Mouse (Mus musculus) liver, adult 2 months (tissue): ENCODE measurements around the gene Perm1. TPM values are rescaled to one million over a fixed set of nuclear protein-coding genes. Genes with fewer than 3 reads are reported as not detected.

Experiments
- DNase-seq: peaks from one replicate; pipeline ENCODE4 v3.0.0-alpha.2; 2011; ENCODE audit warnings: low read depth, low spot score; ENCODE audit errors: extremely low read depth
- H3K27ac ChIP-seq: fragments of 200-500 bp; replicated peaks from 2 replicates; pipeline ENCODE4 v1.5.1; 2012; ENCODE audit warnings: low read depth, mild to moderate bottlenecking, control low read depth, inconsistent platforms, low read length; ENCODE audit not compliant: insufficient read depth
- H3K27me3 ChIP-seq: fragments of 200-500 bp; 2 replicates; pipeline ENCODE4 v1.6.1; 2012; ENCODE audit warnings: mild to moderate bottlenecking, moderate library complexity, low read length, inconsistent platforms; ENCODE audit not compliant: control insufficient read depth, insufficient read depth
- H3K36me3 ChIP-seq: fragments of 200-500 bp; 2 replicates; pipeline ENCODE4 v1.6.1; 2012; ENCODE audit warnings: low read length, inconsistent platforms; ENCODE audit not compliant: control insufficient read depth, insufficient read depth
- H3K4me1 ChIP-seq: fragments of 200-500 bp; 2 replicates; pipeline ENCODE4 v1.6.1; 2011; ENCODE audit warnings: low read length; ENCODE audit not compliant: control insufficient read depth, insufficient read depth
- H3K4me3 ChIP-seq: fragments of 200-500 bp; 2 replicates; pipeline ENCODE4 v1.5.1; 2011; ENCODE audit warnings: low read depth, mild to moderate bottlenecking, control low read depth, low read length, moderate library complexity; ENCODE audit not compliant: insufficient read depth
- H3K79me2 ChIP-seq: fragments of 200-500 bp; 2 replicates; pipeline ENCODE4 v1.6.1; 2012; ENCODE audit warnings: inconsistent platforms, mild to moderate bottlenecking, low read length, moderate library complexity; ENCODE audit not compliant: control insufficient read depth, insufficient read depth
- H3K9ac ChIP-seq: fragments of 200-500 bp; 2 replicates; pipeline ENCODE4 v1.6.1; 2012; ENCODE audit warnings: low read depth, mild to moderate bottlenecking, control low read depth, inconsistent platforms, low read length
- CTCF ChIP-seq: fragments of 200-500 bp; IDR thresholded peaks from 2 replicates; pipeline ENCODE4 v1.5.1; 2011; ENCODE audit warnings: low read depth, low read length, control low read depth
- POLR2A ChIP-seq: fragments of 200-500 bp; IDR thresholded peaks from 2 replicates; pipeline ENCODE4 v1.6.1; 2011; ENCODE audit warnings: low read length, control low read depth; ENCODE audit not compliant: insufficient read depth; ENCODE audit errors: extremely low read depth
- WGBS: fragments of 180-500 bp; shearing (Covaris S2); methylation state at CpG from one replicate; pipeline ENCODE4 v1.1.7; 2018; 5-methylcytosine and 5-hydroxymethylcytosine counted together
- polyA plus RNA-seq: library from polyadenylated mRNA; depleted of rRNA; stranded (reverse); fragments of >200 nt; gene quantifications from 2 replicates; pipeline ENCODE4 v1.2.3, GENCODE M21; 2012
- total RNA-seq: library from RNA; depleted of rRNA; stranded (reverse); fragments of >200 nt; gene quantifications from 2 replicates; pipeline ENCODE4 v1.2.3, GENCODE M21; 2014

Gene Perm1
- total and polyA plus RNA-seq, 2 experiments: 0.04 to 0.09 TPM

DNA sequence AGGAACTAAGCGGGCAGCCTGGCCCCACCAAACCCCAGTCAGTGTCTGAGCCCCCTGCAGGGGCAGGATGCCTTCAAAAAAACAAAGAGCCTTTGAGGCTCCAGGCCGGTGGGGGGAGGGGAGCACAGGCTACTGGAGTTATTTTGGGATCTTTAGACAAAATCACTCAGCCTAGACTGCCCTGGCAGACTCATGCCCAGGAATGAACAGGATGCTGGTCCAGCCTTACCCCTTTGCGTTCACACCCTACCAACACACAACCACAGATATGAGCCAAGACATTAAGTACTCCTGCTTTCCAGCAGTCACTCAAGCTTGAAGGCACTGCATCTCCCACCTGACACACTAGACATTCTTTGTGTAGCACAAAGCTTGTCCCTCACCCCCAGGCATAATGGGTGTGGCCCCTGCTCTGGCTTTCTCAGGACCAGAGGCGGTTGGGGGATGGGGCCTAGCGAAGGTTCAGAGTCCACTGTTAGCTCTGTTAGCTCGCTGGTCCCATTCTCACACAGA lies 26.8 kb upstream of the Perm1 start:
- no peak for DNase-seq
- H3K9ac ChIP-seq: no peak overlapping the region
- WGBS: 50% methylated on average over 6 of the region's 6 CpGs
- H3K36me3 ChIP-seq: no peaks in the 10 kb centered on the region
- no peak for TF ChIP-seq POLR2A
- TF ChIP-seq CTCF: no peak
- no peak overlapping the region for H3K4me3 ChIP-seq
- no peaks in the 10 kb centered on the region; the same call in 1 of the 2 replicates for H3K79me2 ChIP-seq
- no peak overlapping the region for H3K27ac ChIP-seq
- no peaks in the 10 kb centered on the region for H3K27me3 ChIP-seq
- no peaks in the 10 kb centered on the region for H3K4me1 ChIP-seq

GRCm38 (mm10) chr4:156192421-156193199 lies 23.1 kb upstream of the Perm1 start:
- TF ChIP-seq POLR2A: no peak
- TF ChIP-seq CTCF: no peak
- 75% methylated on average over 8 of the region's 8 CpGs for WGBS
- DNase-seq: no peak
- Histone ChIP-seq H3K27ac (no peak overlapping the region), H3K4me3 (no peak overlapping the region), H3K79me2 (0 out of 2 replicates have a peak, but pooled peaks cover 6% of the 10 kb centered on the region), H3K36me3 (no peaks in the 10 kb centered on the region), H3K27me3 (no peaks in the 10 kb centered on the region), H3K9ac (no peak overlapping the region), H3K4me1 (peaks cover 5% of the 10 kb centered on the region; the same call in 1 of the 2 replicates)

- Histone ChIP-seq H3K27me3 (no peaks in the 10 kb centered on the region), H3K4me3 (no peak overlapping the region), H3K4me1 (peaks cover 7% of the 10 kb centered on the region; the same call in 1 of the 2 replicates), H3K9ac (no peak overlapping the region), H3K27ac (no peak overlapping the region), H3K36me3 (no peaks in the 10 kb centered on the region), H3K79me2 (0 out of 2 replicates have a peak, but pooled peaks cover 6% of the 10 kb centered on the region)
- no peak for DNase-seq
- no peak for TF ChIP-seq POLR2A
- TF ChIP-seq CTCF: no peak
- 81% methylated on average over 2 of the region's 2 CpGs for WGBS
Observed at GRCm38 (mm10) chr4:156193200-156193590, 22.5 kb upstream of the Perm1 start.

DNA sequence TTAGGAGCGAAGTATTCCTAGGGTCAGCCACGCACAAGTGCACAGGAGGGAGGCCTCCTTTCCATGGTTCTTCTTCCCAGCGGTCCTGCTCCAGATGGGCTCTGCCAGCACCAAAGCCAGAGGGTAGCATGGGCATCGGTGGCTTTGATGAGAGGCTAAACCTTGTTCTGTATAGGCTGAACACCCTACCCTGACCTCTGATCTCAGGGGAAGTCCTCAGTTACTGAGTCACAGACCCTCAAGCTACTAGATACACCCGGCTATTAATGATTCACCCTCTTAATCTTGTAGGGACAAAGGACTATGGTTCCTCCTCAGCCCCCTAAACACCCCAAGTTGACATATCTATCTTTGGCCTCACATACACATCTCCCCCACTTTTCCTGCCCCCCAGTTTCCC lies 21.8 kb upstream of the Perm1 start:
- WGBS: 86% methylated on average over 5 of the region's 5 CpGs
- no peak for TF ChIP-seq POLR2A
- no peak for TF ChIP-seq CTCF
- no peak overlapping the region for H3K27ac ChIP-seq
- H3K4me1 ChIP-seq: peaks cover 7% of the 10 kb centered on the region; the same call in 1 of the 2 replicates
- H3K27me3 ChIP-seq: no peaks in the 10 kb centered on the region
- H3K36me3 ChIP-seq: no peaks in the 10 kb centered on the region
- H3K4me3 ChIP-seq: no peak overlapping the region
- H3K9ac ChIP-seq: no peak overlapping the region
- no peak for DNase-seq
- H3K79me2 ChIP-seq: 0 out of 2 replicates have a peak, but pooled peaks cover 6% of the 10 kb centered on the region

- WGBS: 82% methylated on average over 6 of the region's 6 CpGs
- Histone ChIP-seq H3K36me3 (no peaks in the 10 kb centered on the region), H3K4me3 (no peak overlapping the region), H3K27me3 (no peaks in the 10 kb centered on the region), H3K79me2 (0 out of 2 replicates have a peak, but pooled peaks cover 6% of the 10 kb centered on the region), H3K27ac (no peak overlapping the region), H3K9ac (no peak overlapping the region), H3K4me1 (peaks cover 7% of the 10 kb centered on the region; the same call in 1 of the 2 replicates)
- TF ChIP-seq POLR2A: no peak
- no peak for TF ChIP-seq CTCF
- DNase-seq: no peak
Observed at GRCm38 (mm10) chr4:156194346-156194745, 21.3 kb upstream of the Perm1 start.
